Mouse (Mus musculus): ENCODE measurements around the gene Raly. TPM values are rescaled to one million over a fixed set of nuclear protein-coding genes. Genes with fewer than 3 reads are reported as not detected.

The Raly gene
- polyA plus RNA-seq, 1 experiment from 2014 or later, result 12.1 TPM

DNA sequence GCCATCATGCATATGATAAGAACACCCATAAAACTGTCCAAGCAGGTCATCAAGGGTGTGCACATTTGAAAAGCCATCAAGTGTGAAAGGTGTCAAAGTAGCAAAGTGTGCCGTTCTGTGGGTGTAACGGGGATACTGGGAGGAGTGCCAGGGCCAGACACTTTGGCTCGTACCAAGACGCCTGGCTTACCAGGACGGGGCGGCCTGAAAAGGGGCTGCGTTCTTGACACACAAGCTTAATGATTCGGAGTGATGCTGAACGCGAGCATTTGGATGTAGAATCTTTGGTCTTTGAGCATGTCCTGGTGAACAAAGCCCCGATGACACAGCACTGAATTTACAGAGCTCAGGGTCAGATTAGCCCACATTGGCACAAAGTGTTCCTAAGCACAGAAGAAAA is 4.1 kb upstream of the Raly start:
- peak overlapping the region; percentile 76 for H3K27ac ChIP-seq (ENCODE audit: low read depth)
- peak overlapping the region; percentile 40; the same call in 1 of the 2 replicates for H3K4me2 ChIP-seq (ENCODE audit: low read depth, low read length)
- TF ChIP-seq CTCF (IDR thresholded peaks at IDR 0.05; ENCODE audit: low read depth) (no peak), EP300 (IDR thresholded peaks at IDR 0.05; ENCODE audit: low read depth) (no peak)
- no peaks in the 10 kb centered on the region for H3K27me3 ChIP-seq (ENCODE audit: insufficient read depth, low read length)
- H3K4me3 ChIP-seq (ENCODE audit: low read depth, low read length), result no peak overlapping the region
- H3K9ac ChIP-seq (replicated peaks), result no peak overlapping the region
- peaks cover 27% of the 10 kb centered on the region for H3K4me1 ChIP-seq (ENCODE audit: insufficient read depth)
- H3K9me3 ChIP-seq (ENCODE audit: low read length), result no peaks in the 10 kb centered on the region
- no peaks in the 10 kb centered on the region for H3K36me3 ChIP-seq (replicated peaks; ENCODE audit: insufficient read depth, low read length)
- DNase-seq (no peak), ATAC-seq (no peak)
- 79% methylated on average over 11 of the region's 11 CpGs for WGBS (ENCODE audit: insufficient replicate concordance)

DNA sequence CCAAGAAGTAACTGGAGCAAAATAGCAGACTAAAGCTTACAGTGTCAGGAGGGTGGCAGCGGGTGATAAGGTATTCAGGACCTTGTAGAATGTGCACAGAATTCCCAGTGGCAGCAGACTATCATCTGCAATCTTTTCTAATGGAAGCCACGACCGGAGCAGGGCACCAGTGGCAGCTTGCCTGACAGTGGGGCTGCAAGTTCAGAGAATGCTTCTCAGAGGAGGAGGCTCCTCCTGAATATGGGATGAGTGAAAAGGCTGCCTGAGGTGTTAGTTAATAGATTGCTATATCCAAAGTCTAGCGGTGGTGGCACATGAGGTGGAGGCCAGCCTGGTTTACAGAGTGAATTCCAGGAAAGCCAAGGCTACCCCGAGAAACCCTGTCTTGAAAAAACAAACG is 1.5 kb upstream of the Raly start:
- H3K9me3 ChIP-seq (ENCODE audit: low read length), result no peaks in the 10 kb centered on the region
- DNase-seq (no peak), ATAC-seq (no peak)
- H3K4me2 ChIP-seq (ENCODE audit: low read depth, low read length), result peak overlapping the region; percentile 66; the same call in 1 of the 2 replicates
- H3K4me3 ChIP-seq (ENCODE audit: low read depth, low read length), result no peak overlapping the region
- peaks cover 44% of the 10 kb centered on the region for H3K4me1 ChIP-seq (ENCODE audit: insufficient read depth)
- no peaks in the 10 kb centered on the region for H3K27me3 ChIP-seq (ENCODE audit: insufficient read depth, low read length)
- no peak overlapping the region for H3K9ac ChIP-seq (replicated peaks)
- 0 out of 2 replicates have a peak, but pooled peaks cover 4% of the 10 kb centered on the region for H3K36me3 ChIP-seq (replicated peaks; ENCODE audit: insufficient read depth, low read length)
- no peak for TF ChIP-seq CTCF (IDR thresholded peaks at IDR 0.05; ENCODE audit: low read depth)
- no peak for TF ChIP-seq EP300 (IDR thresholded peaks at IDR 0.05; ENCODE audit: low read depth)
- H3K27ac ChIP-seq (ENCODE audit: low read depth), result 0 out of 2 replicates have a peak overlapping the region, but pooled peaks have one; percentile 76
- 72% methylated on average over 6 of the region's 6 CpGs for WGBS (ENCODE audit: insufficient replicate concordance)

DNA sequence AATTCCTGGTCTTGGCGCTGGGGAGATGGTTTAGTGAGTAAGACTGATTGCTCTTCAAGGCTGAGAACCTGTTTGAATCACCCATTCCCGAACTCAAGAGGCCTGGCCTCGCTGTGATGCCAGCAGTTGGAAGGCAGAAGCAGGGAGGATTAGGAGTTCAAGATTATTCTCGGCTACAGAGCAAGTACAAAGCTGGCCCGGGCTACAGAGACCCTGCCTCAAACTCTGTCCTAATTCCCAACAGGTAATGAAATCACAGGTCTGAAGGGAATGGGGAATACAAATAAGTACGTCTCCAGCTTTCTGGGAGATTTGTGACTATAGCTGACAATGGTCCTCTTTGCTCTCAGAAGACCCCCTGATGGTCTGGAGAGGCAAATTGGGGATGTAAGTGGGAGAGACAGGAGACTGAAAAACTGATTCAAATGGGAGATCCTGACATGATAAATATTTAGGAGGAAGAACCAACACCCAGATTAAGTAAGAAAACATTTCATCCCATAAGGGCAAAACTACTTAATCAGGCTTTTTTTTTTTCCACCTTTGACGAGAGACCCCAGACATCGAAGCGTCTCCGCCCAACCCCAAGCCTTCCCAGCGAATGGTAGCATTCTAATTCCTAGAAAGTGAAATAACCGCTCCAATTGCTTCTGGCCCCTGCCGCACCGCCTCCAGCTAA is 780 bp upstream of the Raly start:
- Histone ChIP-seq H3K9ac (replicated peaks) (peak overlapping the region; percentile 61), H3K27ac (ENCODE audit: low read depth) (peak overlapping the region; percentile 76), H3K9me3 (ENCODE audit: low read length) (no peaks in the 10 kb centered on the region), H3K4me3 (ENCODE audit: low read depth, low read length) (peak overlapping the region; percentile 87), H3K27me3 (ENCODE audit: insufficient read depth, low read length) (no peaks in the 10 kb centered on the region), H3K36me3 (replicated peaks; ENCODE audit: insufficient read depth, low read length) (peaks cover 4% of the 10 kb centered on the region; the same call in 1 of the 2 replicates), H3K4me2 (ENCODE audit: low read depth, low read length) (peak overlapping the region; percentile 66), H3K4me1 (ENCODE audit: insufficient read depth) (peaks cover 51% of the 10 kb centered on the region)
- whole genome bisulfite sequencing (ENCODE audit: insufficient replicate concordance), result 15% methylated on average over 14 of the region's 14 CpGs
- DNase-seq, result no peak
- TF ChIP-seq EP300 (IDR thresholded peaks at IDR 0.05; ENCODE audit: low read depth), result no peak
- ATAC-seq, result no peak

DNA sequence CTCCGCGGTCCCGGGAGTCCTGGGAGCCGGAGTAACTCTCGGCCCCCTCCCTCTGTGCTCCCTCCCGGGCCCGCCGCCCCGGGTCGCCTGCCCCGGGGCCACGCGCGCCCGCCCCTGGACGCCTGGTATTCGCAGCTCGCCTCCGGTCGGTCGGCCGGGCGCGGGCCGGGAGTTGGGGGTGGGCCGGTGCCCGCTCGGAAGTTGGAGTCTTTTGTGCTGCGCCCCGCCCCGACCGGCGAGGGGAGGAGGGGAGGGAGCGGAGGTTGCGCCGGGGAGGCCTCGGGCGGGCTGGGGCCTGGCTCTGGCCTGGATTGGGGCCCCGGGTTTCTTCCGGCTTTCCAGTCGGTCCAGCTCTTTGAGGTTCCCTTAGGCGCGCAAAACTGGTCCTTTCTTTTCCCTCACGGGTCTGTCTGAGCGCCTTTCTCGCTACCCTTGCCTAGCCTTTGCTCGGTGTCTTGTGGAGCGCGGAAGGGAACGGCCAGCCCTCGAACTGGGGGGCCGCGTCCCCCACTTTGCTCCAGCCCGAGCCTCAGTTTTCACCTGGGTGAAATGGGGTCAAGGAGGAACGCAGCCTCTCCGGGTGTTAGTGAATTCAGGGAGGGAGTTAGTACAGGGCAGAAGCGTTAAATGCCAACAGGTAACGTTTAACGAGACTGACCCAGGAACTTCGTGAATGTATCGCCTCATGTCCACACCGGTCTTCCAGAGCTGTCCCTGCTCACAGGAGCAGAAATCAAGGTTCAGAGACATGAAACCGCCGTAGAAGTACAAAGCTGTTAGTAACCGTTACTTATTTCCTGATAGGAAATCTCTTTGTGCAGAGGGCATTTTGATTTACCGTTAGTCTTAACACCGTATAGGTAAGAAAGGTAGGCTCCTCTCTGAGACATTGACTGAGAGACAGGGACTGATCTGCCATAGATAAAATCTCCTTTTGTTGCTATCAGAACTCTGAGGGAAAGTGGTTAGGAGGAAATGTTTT is 1.1 kb downstream of the Raly start:
- TF ChIP-seq CTCF (IDR thresholded peaks at IDR 0.05; ENCODE audit: low read depth) (no peak), EP300 (IDR thresholded peaks at IDR 0.05; ENCODE audit: low read depth) (no peak)
- peak; percentile 32 for ATAC-seq
- under 1% methylated on average over 57 of the region's 67 CpGs for WGBS (ENCODE audit: insufficient replicate concordance)

DNA sequence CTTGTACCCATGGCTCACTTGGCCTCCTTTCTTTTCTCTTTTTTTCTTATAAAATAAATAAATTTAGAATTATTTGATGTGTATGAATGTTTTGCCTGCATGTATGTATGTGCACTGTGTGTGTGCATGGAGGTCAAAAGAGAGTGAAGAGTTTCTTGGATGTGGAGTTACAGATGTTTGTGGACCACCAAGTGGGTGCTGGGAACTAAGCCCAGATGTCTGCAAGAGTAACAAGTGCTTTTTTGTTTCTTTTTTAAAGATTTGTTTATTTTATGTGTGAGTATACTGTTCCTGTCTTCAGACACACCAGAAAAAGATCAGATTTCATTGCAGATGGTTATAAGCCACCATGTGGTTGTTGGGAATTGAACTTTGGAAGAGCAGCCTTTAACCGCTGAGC is 12.5 kb downstream of the Raly start:
- Histone ChIP-seq H3K9me3 (ENCODE audit: low read length) (no peaks in the 10 kb centered on the region), H3K9ac (replicated peaks) (no peak overlapping the region), H3K4me2 (ENCODE audit: low read depth, low read length) (no peak overlapping the region), H3K4me3 (ENCODE audit: low read depth, low read length) (no peak overlapping the region), H3K4me1 (ENCODE audit: insufficient read depth) (peaks cover 16% of the 10 kb centered on the region), H3K27ac (ENCODE audit: low read depth) (no peak overlapping the region), H3K36me3 (replicated peaks; ENCODE audit: insufficient read depth, low read length) (no peaks in the 10 kb centered on the region; the same call in 1 of the 2 replicates), H3K27me3 (ENCODE audit: insufficient read depth, low read length) (no peaks in the 10 kb centered on the region)
- DNase-seq (no peak), ATAC-seq (no peak)
- WGBS (ENCODE audit: insufficient replicate concordance), result 97% methylated on average over 1 of the region's 1 CpGs
- TF ChIP-seq CTCF (IDR thresholded peaks at IDR 0.05; ENCODE audit: low read depth) (no peak), EP300 (IDR thresholded peaks at IDR 0.05; ENCODE audit: low read depth) (no peak)

More for the DNA sequence above, 1.1 kb downstream of the Raly start:
- peak overlapping the region; percentile 97 for H3K9ac ChIP-seq (replicated peaks)
- H3K4me3 ChIP-seq (ENCODE audit: low read depth, low read length), result peak overlapping the region; percentile 87
- no peaks in the 10 kb centered on the region for H3K9me3 ChIP-seq (ENCODE audit: low read length)
- no peaks in the 10 kb centered on the region for H3K27me3 ChIP-seq (ENCODE audit: insufficient read depth, low read length)
- peaks cover 36% of the 10 kb centered on the region for H3K4me1 ChIP-seq (ENCODE audit: insufficient read depth)
- peak overlapping the region; percentile 66 for H3K4me2 ChIP-seq (ENCODE audit: low read depth, low read length)
- peak overlapping the region; percentile 99 for H3K27ac ChIP-seq (ENCODE audit: low read depth)
- peak; percentile 87 for DNase-seq
- peaks cover 8% of the 10 kb centered on the region; the same call in 1 of the 2 replicates for H3K36me3 ChIP-seq (replicated peaks; ENCODE audit: insufficient read depth, low read length)

DNA sequence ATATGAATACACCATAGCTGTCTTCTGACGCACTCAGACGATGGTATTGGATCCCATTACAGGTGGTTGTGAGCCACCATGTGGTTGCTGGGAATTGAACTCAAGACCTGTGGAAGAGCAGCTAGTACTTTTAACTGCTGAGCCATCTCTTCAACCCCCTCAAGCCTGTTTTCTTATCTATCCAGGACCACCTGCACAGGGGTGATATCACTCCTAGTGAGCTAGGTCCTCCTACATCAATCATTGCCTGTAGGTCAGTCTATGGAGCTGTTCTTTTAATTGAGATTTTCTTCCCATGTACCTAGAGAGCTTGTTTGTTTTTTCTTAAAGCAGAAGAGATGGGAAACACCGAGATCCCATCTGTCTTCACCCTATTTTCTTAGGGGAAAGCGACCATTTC is 12.9 kb downstream of the Raly start:
- Histone ChIP-seq H3K36me3 (replicated peaks; ENCODE audit: insufficient read depth, low read length) (no peaks in the 10 kb centered on the region; the same call in 1 of the 2 replicates), H3K4me3 (ENCODE audit: low read depth, low read length) (no peak overlapping the region), H3K9ac (replicated peaks) (no peak overlapping the region), H3K9me3 (ENCODE audit: low read length) (no peaks in the 10 kb centered on the region), H3K4me1 (ENCODE audit: insufficient read depth) (peaks cover 14% of the 10 kb centered on the region), H3K27ac (ENCODE audit: low read depth) (no peak overlapping the region), H3K27me3 (ENCODE audit: insufficient read depth, low read length) (no peaks in the 10 kb centered on the region), H3K4me2 (ENCODE audit: low read depth, low read length) (no peak overlapping the region)
- 69% methylated on average over 4 of the region's 4 CpGs for WGBS (ENCODE audit: insufficient replicate concordance)
- TF ChIP-seq CTCF (IDR thresholded peaks at IDR 0.05; ENCODE audit: low read depth) (no peak), EP300 (IDR thresholded peaks at IDR 0.05; ENCODE audit: low read depth) (0 out of 2 replicates have a peak, but pooled peaks have one; percentile 14)
- ATAC-seq (no peak), DNase-seq (no peak)
